8 mouse cellular contexts compared by ENCODE assay signal in genomic region chr7:97416906-97417777, GRCm38 (mm10). TPM values are rescaled to one million over a fixed set of nuclear protein-coding genes. Genes with fewer than 3 reads are reported as not detected.
DNase-seq lines count a peak whose midpoint lies in the region; ATAC-seq and TF ChIP-seq lines count a peak whose summit lies in the region.

Gene Thrsp (minus strand): TSS chr7:97417730.

- no peak for TF ChIP-seq CTCF in forebrain, postnatal 0 days (IDR thresholded peaks at IDR 0.05; ENCODE audit: low read depth)

- intact Hi-C loops in heart, postnatal 25 days (cut with DNase I) = loop anchor here (2.0 kb wide), 1 partner anchor 16 kb away; the partner anchor contains the start of gene Ndufc2

- H3K4me2 ChIP-seq in hindbrain, embryonic 14.5 days (replicated peaks) = 0 out of 2 replicates have a peak within 1 kb of the TSS, but pooled peaks have one; percentile 12
- no peak within 1 kb of the TSS for H3K4me2 ChIP-seq in hindbrain, embryonic 11.5 days (replicated peaks; ENCODE audit: low read depth, low read length)
- H3K4me2 ChIP-seq in forebrain, postnatal 0 days (ENCODE audit: low read depth) = peak within 1 kb of the TSS; percentile 32

- no peaks in the 10 kb centered on the region for H3K9me3 ChIP-seq in hindbrain, embryonic 14.5 days (ENCODE audit: control insufficient read depth, low read length)
- H3K9me3 ChIP-seq in hindbrain, embryonic 11.5 days (ENCODE audit: control insufficient read depth, low read length) = no peaks in the 10 kb centered on the region
- H3K9me3 ChIP-seq in forebrain, postnatal 0 days (ENCODE audit: low read length) = no peaks in the 10 kb centered on the region

- H3K27me3 ChIP-seq in hindbrain, embryonic 14.5 days (ENCODE audit: control insufficient read depth, insufficient read depth, low read length) = no peaks in the 10 kb centered on the region
- H3K27me3 ChIP-seq in hindbrain, embryonic 11.5 days (ENCODE audit: control insufficient read depth, insufficient read depth, low read length) = no peaks in the 10 kb centered on the region
- H3K27me3 ChIP-seq in forebrain, postnatal 0 days (ENCODE audit: insufficient read depth, low read length) = no peaks in the 10 kb centered on the region

- peaks cover 8% of the 10 kb centered on the region; the same call in 1 of the 2 replicates for H3K36me3 ChIP-seq in hindbrain, embryonic 14.5 days (replicated peaks; ENCODE audit: control insufficient read depth, insufficient read depth)
- no peaks in the 10 kb centered on the region for H3K36me3 ChIP-seq in hindbrain, embryonic 11.5 days (ENCODE audit: control insufficient read depth, insufficient read depth, low read length)
- peaks cover 4% of the 10 kb centered on the region; the same call in 1 of the 2 replicates for H3K36me3 ChIP-seq in forebrain, postnatal 0 days (ENCODE audit: insufficient read depth)

- H3K9ac ChIP-seq in hindbrain, embryonic 14.5 days = no peak within 1 kb of the TSS
- H3K9ac ChIP-seq in hindbrain, embryonic 11.5 days (ENCODE audit: low read depth, low read length) = no peak within 1 kb of the TSS
- no peak within 1 kb of the TSS for H3K9ac ChIP-seq in forebrain, postnatal 0 days

- DNase-seq in hindbrain, embryonic 14.5 days (ENCODE audit: low spot score) = no peak
- DNase-seq in hindbrain, embryonic 11.5 days (ENCODE audit: low spot score) = no peak
- peak; percentile 85 for DNase-seq in adrenal gland, adult 8-10 months
- DNase-seq in forebrain, postnatal 0 days = peak; percentile 72
- peak; percentile 72 for DNase-seq in heart, postnatal 25 days (ENCODE audit: low spot score)
- peak; percentile 60 to 61 for DNase-seq in left cerebral cortex, adult 18-20 months (ENCODE audit: low spot score in 2 of 2)
- DNase-seq in right cerebral cortex, postnatal 10 days (ENCODE audit: low spot score in 2 of 2) = peak; percentile 86 to 91

- ATAC-seq in hindbrain, embryonic 14.5 days (ENCODE audit: low FRiP score) = peak; percentile 47; the same call in 1 of the 2 replicates
- no peak for ATAC-seq in hindbrain, embryonic 11.5 days (ENCODE audit: low FRiP score)
- ATAC-seq in forebrain, postnatal 0 days = peak; percentile 88
- ATAC-seq in granulocyte monocyte progenitor cell, adult 5-6 weeks (replicated peaks; ENCODE audit: poor library complexity, severe bottlenecking) = no peak

- H3K4me1 ChIP-seq in hindbrain, embryonic 14.5 days (replicated peaks; ENCODE audit: control insufficient read depth, insufficient read depth, low read length) = 0 out of 2 replicates have a peak, but pooled peaks cover 5% of the 10 kb centered on the region
- no peaks in the 10 kb centered on the region for H3K4me1 ChIP-seq in hindbrain, embryonic 11.5 days (replicated peaks; ENCODE audit: control insufficient read depth, insufficient read depth, low read length)
- 0 out of 2 replicates have a peak, but pooled peaks cover 3% of the 10 kb centered on the region for H3K4me1 ChIP-seq in forebrain, postnatal 0 days (ENCODE audit: insufficient read depth)

- no peak within 1 kb of the TSS for H3K4me3 ChIP-seq in hindbrain, embryonic 14.5 days (replicated peaks; ENCODE audit: low read length)
- H3K4me3 ChIP-seq in hindbrain, embryonic 11.5 days (ENCODE audit: low read depth, low read length) = no peak within 1 kb of the TSS
- H3K4me3 ChIP-seq in forebrain, postnatal 0 days (ENCODE audit: low read depth, low read length) = peak within 1 kb of the TSS; percentile 7; the same call in 1 of the 2 replicates

- 76% methylated on average over 25 of the region's 25 CpGs for whole genome bisulfite sequencing in hindbrain, embryonic 14.5 days
- WGBS in hindbrain, embryonic 11.5 days = 81% methylated on average over 25 of the region's 25 CpGs
- WGBS in forebrain, postnatal 0 days = 64% methylated on average over 25 of the region's 25 CpGs

- H3K27ac ChIP-seq in hindbrain, embryonic 14.5 days = no peak within 1 kb of the TSS; the same call in 1 of the 2 replicates
- H3K27ac ChIP-seq in hindbrain, embryonic 11.5 days (ENCODE audit: low read depth, low read length) = no peak within 1 kb of the TSS
- 0 out of 2 replicates have a peak within 1 kb of the TSS, but pooled peaks have one; percentile 4 for H3K27ac ChIP-seq in forebrain, postnatal 0 days (ENCODE audit: low read depth, low read length)

RNA-seq across cellular contexts. Expression of gene Thrsp, which starts in this region (rescaled TPM):
- polyA plus RNA-seq in hindbrain, embryonic 14.5 days (2014; fragmentation: Nextera tagmentation; extraction: Ambion mirVana) = 1.8 and 2.2 TPM in 2 replicates
- polyA plus RNA-seq in hindbrain, embryonic 11.5 days (2014; fragmentation: Nextera tagmentation; extraction: Ambion mirVana) = 0.17 and 0.35 TPM in 2 replicates
- 100 to 1,000 TPM in 3 of 4 experiments, 10 to 100 TPM in 1; 69.8 to 491 (median 335) TPM for total RNA-seq in adrenal gland, adult 8-10 months (2022)
- 6.7 and 11.2 TPM in 2 replicates for total RNA-seq in forebrain, postnatal 0 days (2014; rRNA removed)
- 8.6 and 11.7 TPM in 2 replicates for polyA plus RNA-seq in forebrain, postnatal 0 days (2015; fragmentation: Nextera tagmentation; extraction: Ambion mirVana)
- total RNA-seq in heart, postnatal 25 days (2021) = 10 to 100 TPM; 32.7 to 44.2 TPM
- 10 to 100 TPM; 17.3 to 20.7 TPM for total RNA-seq in left cerebral cortex, adult 18-20 months (2021)
- not detected in 2 replicates for total RNA-seq in granulocyte monocyte progenitor cell, adult 5-6 weeks (2014; fragmentation: Nextera tagmentation)
- not detected in 2 replicates for total RNA-seq in granulocyte monocyte progenitor cell, adult 5-6 weeks (2017)

Comparison
In these comparisons a context has a peak if more than half of its experiments do, and no peak if none do; other contexts are left out.
1. ATAC-seq: peak in hindbrain, embryonic 14.5 days (single experiment) and forebrain, postnatal 0 days (single experiment); none in hindbrain, embryonic 11.5 days (single experiment) and granulocyte monocyte progenitor cell, adult 5-6 weeks (single experiment).
2. DNase-seq: peak in adrenal gland, adult 8-10 months (single experiment), forebrain, postnatal 0 days (single experiment), heart, postnatal 25 days (single experiment), left cerebral cortex, adult 18-20 months (2 of 2) and right cerebral cortex, postnatal 10 days (2 of 2); none in hindbrain, embryonic 14.5 days (single experiment) and hindbrain, embryonic 11.5 days (single experiment).